Mouse (Mus musculus): Measurements from ENCODE around the gene Pde4b.

DNA sequence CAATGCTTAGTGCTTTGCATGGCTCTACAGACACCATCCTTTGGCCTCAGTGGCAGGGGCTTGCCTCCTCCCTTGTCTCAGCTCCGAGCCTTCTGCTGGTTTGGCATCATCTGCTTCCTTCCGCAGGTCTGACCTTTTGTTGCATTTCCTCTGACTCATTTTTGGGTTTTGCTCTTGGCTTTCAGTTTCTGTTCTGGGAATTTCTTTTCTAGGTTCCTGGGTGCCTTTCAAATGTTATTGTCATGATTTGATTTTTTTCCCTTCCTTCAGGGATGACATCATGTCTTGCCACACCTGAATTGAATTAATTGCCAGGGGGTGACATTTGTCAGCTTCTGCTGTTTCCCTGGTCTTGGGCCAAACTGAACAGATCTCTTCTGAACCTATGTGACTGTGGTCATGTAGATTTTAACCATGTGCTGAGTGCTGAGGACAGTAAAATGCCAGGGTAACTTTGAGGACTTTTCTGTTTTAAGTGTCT, 17.2 kb downstream of the Pde4b start:
- TF ChIP-seq CTCF (IDR thresholded peaks at IDR 0.05; ENCODE audit: low read depth, low read length) (no peak), POLR2A (IDR thresholded peaks at IDR 0.05; ENCODE audit: extremely low read depth, insufficient read depth, low read length) (no peak)
